Mouse (Mus musculus): ENCODE results near the gene Gamt.
"Not testable (repeated sequence)": the region's sequence is repeated elsewhere in the genome, so short reads cannot be mapped to it uniquely, and the experiment has no call there.

Gamt gene

DNA sequence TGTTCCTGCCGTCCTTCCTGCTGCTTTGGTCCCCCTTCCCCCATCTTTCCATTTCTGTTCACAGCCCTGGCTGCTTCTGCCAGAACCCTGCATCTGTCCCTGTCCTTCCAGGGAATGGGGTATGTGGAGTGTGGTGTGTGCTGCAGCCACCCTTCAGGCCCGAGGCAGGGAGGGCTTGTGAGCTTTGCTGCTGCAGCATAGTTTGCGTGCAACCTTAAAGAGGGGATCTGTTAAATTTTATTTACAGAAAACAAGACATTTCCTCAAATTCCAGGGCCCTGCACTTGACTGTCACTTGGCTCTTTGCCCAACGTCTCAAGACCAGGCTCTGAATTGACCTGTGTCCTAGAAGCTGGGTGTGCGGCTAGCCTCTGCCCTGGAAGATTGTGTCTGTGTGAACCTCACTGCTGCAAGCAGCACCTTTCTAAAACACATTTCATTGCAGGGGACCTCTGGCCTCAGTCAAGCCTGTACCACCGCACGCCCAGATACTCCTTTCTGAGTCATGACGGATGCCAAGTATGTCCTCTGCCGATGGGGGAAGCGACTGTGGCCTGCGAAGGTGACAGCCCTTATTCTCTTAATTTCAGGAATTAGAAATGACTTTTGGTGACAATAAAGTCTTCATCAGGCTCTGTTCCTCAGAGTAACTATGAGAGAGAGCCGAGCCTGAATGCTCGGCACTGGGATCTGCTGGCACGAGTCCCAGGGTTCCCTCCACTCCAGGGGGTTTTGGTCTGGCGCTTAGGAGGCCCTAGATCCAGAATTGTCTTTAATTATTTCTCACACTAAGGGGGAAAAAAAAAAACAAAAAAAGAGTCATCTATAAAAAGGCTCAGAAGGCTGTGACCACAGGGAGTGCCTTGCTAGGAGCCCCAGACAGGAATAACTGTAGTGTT lies 32.7 kb downstream of the Gamt start:
- no peak for DNase-seq (ENCODE audit: low spot score in 2 of 2)

GRCm38 (mm10) chr10:80227166-80227539 lies 33.7 kb downstream of the Gamt start:
- no peak for DNase-seq (ENCODE audit: low spot score in 2 of 2)

GRCm38 (mm10) chr10:80226416-80227165 lies 34.2 kb downstream of the Gamt start, which contains the start of gene Mum1:
Gene Mum1 (plus strand): TSS chr10:80226434.
- DNase-seq (ENCODE audit: low spot score in 2 of 2): peak; percentile 98 to 99

- DNase-seq (ENCODE audit: low spot score in 2 of 2): no peak
Measured at GRCm38 (mm10) chr10:80226071-80226415, 34.8 kb downstream of the Gamt start.

GRCm38 (mm10) chr10:80223137-80223536 lies 37.7 kb downstream of the Gamt start:
- not testable (repeated sequence) for DNase-seq (ENCODE audit: low spot score in 2 of 2)

DNA sequence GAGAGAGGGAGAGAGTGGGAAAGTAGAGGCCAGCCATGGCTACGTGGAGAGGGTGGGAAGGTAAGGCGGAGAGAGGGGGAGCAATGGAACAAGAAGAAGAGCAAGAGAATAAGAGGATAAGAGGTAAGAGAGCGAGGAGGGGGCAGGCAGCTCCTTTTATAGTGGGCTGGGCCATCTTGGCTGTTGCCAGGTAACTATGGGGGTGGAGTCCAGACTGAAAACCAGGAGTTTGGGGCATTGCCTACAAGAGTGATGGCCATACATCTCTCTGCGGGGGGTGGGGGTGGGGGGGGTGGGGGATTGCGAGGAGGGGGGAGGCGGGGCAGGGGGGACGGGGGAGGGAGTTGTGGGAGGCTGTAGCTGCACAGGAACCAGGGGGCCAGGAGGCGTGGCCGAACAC lies 40.1 kb downstream of the Gamt start:
- DNase-seq (ENCODE audit: low spot score in 2 of 2): no peak

DNA sequence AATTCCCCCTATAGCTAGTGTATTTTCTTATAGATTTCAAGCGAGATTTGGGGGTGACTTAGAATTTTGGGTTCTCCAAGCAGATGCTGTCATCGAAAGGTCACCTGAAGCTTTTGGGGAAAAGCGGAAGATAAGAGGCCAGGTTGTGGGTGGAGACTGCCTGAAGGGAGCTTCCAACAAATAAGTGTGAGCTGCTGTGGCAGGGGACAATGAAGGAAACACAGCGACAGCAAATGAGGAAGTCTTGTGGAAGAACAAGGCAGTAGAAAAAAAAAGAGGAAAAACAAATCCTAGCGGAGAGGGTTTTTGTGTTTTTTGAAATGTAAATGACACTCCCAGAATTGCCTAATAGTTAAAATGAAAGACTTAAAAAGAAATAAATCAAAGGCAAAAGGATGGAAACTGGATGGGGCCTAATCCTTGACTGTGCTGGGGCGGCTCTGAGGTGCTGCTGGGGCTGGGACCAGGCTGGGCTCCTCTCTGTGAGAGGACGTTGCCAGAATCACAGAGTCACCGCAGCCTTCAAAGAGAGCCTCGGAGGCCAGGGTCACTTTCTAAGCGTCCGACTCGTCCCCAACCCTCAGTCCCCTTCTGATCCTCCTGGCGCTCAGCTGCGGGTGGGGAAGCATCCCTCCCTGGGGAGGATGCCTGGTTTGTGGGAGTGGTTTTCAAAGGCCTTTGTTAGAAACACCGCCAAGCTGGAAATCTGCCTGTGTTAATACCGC lies 45.6 kb downstream of the Gamt start:
- no peak for DNase-seq (ENCODE audit: low spot score in 2 of 2)

DNA sequence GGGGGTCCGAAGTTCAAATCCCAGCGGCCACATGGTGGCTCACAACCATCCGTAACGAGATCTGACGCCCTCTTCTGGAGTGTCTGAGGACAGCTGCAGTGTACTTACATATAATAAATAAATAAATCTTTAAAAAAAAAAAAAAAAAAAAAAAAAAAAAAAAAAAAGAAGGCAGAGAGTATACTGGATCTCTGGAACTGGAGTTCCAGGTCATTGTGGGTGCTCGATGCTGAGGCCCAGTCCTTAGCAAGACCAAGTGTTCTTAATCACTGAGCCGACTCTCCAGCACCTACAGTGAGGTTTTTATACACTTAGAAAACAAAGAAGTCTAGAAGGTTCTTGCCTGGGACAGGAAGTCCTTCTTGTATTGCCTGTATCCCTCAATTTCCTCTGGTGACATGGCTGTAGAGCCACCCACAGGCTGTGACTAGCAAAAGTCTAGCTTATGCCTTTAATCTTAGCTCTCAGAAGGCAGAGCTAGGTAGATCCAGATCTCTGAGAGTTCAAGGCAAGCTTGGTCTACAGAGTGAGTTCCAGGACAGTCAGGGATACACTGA lies 49.2 kb downstream of the Gamt start:
- DNase-seq (ENCODE audit: low spot score in 2 of 2): not testable (repeated sequence)

- DNase-seq (ENCODE audit: low spot score in 2 of 2): peak in 1 of 2 experiments; percentile 39
Measured at GRCm38 (mm10) chr10:80208841-80209371, 51.9 kb downstream of the Gamt start.

DNA sequence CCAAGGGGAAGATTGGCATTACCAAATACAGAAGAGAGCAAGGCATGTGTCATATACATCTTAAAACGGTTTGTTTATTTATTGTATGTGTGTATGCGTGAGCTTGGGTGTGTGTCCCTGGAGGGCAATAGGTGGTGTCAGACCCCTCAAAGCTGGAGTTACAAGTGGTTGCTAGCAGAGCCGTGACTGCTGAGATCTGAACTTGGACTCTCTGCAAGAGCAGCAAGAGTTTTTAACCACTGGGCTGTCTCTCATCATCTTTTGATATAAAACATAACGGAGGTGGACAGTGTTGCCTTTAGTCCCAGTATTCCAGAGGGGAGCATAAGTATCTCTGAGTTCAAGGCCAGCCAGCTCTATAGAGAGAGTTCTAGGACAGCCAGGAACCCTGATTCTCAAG lies 52.6 kb downstream of the Gamt start:
- DNase-seq (ENCODE audit: low spot score in 2 of 2): no peak

Data from left cerebral cortex, adult 9 months (tissue).